Mouse (Mus musculus) neural tube, embryonic 10.5 days (tissue): Measurements from ENCODE around the gene Mpv17l.
"Not testable (repeated sequence)": the region's sequence is repeated elsewhere in the genome, so short reads cannot be mapped to it uniquely, and the experiment has no call there.

Experiments
- DNase-seq: peaks from one replicate; pipeline ENCODE4 v3.0.0-alpha.2; 2017; ENCODE audit warnings: low spot score; ENCODE audit errors: extremely low spot score

The Mpv17l gene

DNA sequence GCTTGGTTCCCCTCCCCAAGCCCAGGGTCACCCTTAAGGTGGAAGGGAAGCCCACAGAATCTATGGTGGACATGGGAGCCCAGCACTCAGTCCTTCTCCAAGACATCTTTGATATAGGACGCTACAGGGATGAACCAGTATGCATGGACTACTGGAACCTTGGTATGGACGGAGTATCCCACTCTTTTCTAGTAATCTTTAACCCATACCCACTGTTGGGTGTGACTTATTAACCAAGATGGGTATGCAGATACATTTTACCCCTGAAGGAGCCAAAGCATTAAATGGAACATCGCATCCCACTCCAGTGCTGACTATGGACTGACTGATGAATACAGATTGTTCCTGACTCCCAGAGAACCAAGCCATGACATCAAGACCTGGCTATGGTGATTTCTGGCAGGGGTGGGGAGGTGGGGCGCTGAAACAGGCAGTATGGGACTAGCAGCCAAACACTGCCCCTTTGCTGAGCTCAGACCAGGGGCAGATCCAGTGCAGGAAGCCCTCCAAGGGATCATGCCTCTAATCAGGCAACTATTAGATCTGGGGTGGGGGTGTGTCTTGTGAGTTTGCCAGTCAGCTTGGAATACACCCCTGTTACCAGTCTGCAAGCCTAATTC, 24.6 kb downstream of the Mpv17l start:
- no peak for DNase-seq

DNA sequence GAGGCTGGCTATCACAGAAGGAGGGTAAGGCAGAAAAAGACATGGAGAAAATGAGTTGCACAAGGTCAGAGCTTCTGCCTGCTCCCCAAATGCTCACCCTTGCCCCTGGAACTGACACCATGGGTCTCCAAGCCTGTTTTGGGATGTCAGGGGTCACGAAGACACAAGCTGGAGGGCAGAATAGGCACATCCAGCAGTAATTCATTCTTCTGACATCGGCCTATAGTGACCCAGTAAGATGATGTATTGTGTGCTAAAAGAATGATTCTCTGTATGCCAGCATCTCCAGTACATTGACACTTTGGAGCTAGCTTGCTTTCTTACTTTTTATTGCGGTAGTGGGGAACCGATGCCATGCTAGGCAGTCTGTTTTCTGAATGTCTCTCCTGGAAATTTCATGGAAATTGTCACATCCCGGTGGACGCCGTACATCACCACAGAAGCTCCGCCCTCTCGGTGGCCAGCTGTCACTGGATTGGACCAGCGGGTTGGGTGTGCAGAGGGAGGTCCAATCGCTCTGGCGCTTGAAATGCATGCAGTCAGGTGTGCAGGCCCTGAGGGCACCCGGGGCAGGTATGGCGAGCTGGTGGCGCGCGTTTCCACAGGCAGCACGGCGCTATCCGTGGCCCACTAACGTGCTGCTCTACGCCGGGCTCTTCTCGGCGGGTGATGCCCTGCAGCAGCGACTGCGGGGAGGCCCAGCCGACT, 37.3 kb downstream of the Mpv17l start:
- peak; percentile 65 for DNase-seq

DNA sequence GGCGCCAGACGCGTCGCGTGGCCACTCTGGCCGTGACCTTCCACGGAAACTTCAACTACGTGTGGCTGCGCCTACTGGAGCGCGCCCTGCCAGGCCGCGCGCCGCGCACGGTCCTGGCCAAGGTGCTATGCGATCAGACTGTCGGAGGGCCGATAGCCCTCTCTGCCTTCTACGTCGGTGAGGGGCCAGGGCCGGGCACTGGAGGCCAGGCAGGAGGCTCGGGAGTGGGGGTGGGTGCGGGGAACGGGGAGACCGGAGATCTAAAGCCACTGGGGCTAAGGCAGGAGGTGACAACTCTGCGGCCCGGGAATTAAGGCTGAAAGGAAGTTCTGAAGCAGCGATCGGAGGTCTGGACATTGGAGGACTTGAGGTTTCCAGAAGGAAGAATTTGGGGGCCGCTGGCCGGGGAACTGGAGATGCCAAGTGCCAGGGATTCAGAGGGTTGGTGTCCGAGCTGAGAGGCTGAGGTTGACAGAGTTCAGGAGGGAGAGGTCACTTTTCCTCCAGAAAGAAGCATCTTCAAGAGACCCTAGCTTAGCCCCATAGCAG, 38.0 kb downstream of the Mpv17l start:
- DNase-seq, result no peak

GRCm38 (mm10) chr16:13944178-13944577, 41.2 kb downstream of the Mpv17l start:
- DNase-seq, result no peak

DNA sequence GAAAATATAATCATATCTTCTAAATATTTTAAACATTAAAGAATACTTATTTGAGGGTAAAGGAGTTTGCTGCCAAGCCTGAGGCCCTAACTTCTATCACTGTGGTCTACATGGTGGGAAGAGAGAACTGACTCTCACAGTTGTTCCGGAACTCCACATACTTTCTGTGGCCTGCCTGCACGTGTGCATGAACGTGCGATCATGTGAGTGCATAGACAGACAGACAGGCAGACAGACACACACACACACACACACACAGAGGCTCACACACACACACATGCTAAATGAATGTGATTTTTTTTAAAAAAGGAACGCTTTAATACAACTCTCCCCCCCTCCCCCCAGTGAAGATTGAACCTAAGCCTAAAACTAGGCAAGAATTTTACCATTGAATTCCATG, 41.8 kb downstream of the Mpv17l start:
- no peak for DNase-seq

DNA sequence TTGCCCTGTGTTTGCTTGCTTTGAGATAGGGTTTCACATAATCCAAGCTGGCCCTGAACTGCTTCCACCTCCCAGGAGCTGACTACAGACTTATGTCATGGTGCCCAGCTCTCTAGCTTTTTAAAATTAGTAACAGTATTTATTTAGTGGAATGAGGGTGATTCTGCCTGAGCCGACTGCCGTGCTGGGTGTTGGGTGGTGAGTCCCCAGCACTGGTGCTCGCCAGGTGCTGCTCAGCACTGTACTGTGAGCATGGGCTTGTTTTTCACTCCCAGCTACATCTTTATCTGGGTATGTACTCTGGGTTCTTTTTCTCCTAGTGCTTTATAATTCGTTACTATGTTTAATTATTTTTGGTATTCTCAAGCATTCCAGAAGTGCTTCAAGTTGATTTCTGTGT, 42.2 kb downstream of the Mpv17l start:
- no peak for DNase-seq

GRCm38 (mm10) chr16:13946306-13946705, 43.3 kb downstream of the Mpv17l start:
- DNase-seq, result no peak

- DNase-seq, result no peak
These were observed 48.3 kb downstream of the Mpv17l start for GRCm38 (mm10) chr16:13951245-13951644.

DNA sequence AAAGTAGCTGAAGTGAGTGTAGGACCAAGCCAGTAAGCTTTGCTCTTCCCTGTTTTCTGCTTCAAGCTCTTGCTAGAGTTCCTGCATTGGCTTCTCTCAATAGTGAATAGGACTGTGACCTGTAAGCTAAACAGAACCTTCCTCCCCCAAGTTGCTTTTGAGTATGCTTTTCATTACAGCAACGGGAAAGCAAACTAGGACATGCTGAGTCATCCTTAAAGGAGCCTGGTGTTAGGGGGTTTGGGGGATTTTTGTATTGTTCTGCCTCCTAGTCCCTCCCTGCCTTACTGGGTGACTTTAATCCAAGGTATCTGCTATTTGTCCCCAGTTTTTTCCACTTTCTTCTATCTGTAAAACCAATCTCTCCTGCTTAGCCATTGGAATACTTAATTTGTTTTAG, 59.1 kb downstream of the Mpv17l start:
- DNase-seq, result no peak

- no peak for DNase-seq
These were observed 66.1 kb downstream of the Mpv17l start for GRCm38 (mm10) chr16:13969096-13969495.

DNA sequence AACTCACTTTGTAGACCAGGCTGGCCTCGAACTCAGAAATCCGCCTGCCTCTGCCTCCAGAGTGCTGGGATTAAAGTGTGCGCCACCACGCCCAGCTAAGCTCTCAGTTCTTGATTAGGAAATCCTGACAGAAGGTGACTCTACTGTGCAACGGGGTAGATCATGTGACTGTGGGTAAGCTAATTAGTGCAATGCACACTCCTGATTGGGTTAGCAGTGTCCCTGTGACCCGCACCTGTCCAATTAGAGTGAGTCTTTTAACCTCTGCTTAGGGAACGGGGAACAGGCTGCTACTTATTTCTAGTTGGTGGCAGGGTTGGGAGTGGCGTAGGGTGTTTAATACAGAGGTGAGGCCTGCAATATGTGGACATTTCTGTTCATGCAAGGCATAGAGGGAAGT, 69.1 kb downstream of the Mpv17l start:
- no peak for DNase-seq

- not testable (repeated sequence) for DNase-seq
These were observed 73.5 kb downstream of the Mpv17l start for GRCm38 (mm10) chr16:13976358-13976896.

GRCm38 (mm10) chr16:13977026-13977425, 74.1 kb downstream of the Mpv17l start:
- DNase-seq, result not testable (repeated sequence)

DNA sequence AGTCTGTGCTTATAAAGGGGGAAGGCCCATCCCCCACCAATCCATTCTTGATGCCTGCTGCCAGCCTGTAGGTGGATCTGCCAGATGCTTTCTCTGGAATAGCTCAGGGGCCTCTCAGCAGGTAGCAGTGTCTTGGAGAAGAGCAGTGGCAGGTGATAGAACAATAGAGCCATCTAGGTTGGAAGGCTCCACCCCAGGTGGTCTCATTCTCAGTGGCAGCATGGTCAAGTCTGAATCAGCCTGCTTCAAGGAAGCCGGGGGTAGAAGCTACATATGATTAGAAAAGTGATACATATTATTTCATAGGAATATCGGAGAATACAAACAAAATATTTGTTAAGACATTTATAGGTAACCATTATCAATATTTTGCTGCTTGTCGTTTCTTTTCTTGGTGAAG, 78.8 kb downstream of the Mpv17l start:
- not testable (repeated sequence) for DNase-seq

- no peak for DNase-seq
These were observed 80.2 kb downstream of the Mpv17l start for GRCm38 (mm10) chr16:13983161-13983560.

GRCm38 (mm10) chr16:13986197-13986573, 83.2 kb downstream of the Mpv17l start:
- DNase-seq, result no peak

DNA sequence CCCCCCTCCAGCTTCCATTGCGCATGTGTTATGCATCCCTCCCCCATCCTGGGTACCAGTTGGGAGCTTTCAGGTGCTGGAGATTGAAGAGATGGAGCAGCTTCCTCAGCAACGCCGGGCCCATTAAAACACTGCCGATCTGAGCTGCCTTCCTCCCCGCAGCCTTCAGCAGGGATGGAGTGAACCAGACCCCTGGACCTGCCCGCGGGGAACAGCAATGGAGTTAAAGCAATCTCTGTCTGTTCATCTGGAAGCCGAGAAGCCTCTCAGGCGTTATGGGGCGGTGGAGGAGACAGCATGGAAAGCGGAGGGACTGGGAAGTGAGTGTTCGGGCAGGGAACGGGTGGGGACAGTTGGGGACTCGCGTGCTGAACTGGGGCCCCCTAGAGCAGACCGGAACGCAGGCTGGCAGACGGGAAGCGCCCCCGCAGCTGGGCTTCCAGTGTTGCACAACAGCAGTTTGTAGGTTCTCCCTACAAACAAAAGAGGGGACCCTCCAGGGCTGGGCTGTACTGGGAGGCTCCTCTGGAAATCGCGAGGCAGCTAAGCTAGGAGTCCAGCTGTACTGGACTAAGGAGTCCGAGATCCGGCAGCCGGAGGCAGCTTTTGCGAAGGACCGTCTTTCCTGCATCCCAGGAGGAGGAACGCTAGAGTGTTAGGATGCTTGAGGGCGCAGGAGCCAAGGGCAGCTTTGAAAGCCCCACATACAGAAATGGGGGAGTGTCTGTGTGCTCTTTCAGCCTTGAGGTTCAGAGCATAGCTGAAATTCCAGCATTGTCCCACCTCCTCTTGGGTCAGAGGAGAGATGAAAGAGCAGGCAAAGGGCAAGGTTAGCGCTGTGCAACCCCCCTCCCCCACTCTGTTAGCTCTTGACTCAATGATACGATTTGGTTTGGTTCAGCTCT, 83.9 kb downstream of the Mpv17l start, which contains the start of the genes 2900011O08Rik and Ifitm7:
Gene 2900011O08Rik (plus strand): TSS at position 31 of the 905 bp plus-strand sequence.
Gene Ifitm7 (minus strand): TSS at position 315 of the 905 bp plus-strand sequence.
- DNase-seq, result peak; percentile 53

- no peak for DNase-seq
These were observed 89.7 kb downstream of the Mpv17l start for GRCm38 (mm10) chr16:13992518-13993248.

DNA sequence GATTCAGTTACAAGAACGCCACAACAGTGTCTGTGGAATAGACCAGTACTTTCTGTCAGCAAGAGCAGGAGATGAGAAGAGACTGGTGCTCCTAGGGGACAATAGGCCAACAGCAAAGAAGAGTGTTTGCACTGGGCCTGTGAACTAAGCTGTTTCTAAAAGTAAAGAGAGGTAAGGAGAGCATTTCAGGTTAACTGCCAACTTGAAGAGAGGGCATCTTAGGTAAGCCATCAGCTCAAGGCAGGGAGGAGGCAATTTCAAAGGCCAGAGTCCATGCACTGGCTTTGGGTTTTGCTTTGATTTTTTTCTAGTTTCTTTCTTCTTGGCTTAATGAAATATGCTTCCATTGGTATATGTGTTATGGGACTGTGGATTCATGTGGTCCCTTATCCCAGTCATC, 91.1 kb downstream of the Mpv17l start:
- no peak for DNase-seq

DNA sequence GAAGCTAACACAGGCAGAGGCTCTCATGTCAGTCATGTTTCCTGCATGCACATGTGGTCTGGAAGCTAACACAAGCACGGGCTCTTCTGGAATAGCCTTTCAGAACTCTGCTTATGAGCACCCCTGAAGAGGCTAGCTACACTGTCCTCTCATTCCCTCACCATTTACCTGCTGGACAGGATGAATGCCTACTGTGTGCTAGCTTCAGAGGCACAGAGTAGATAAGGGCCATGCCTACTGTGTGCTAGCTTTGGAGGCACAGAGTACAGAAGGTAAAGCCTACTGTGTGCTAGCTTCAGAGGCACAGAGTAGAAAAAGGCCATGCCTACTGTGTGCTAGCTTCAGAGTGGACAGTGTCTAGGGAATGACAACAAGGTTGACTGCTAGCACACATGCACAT, 91.5 kb downstream of the Mpv17l start:
- no peak for DNase-seq
